Mouse (Mus musculus): ENCODE measurements around the gene Nes. TPM values are rescaled to one million over a fixed set of nuclear protein-coding genes. Genes with fewer than 3 reads are reported as not detected.

Gene Nes
- total RNA-seq, 2 experiments from 2014 or later = 12.5 to 24.8 TPM

DNA sequence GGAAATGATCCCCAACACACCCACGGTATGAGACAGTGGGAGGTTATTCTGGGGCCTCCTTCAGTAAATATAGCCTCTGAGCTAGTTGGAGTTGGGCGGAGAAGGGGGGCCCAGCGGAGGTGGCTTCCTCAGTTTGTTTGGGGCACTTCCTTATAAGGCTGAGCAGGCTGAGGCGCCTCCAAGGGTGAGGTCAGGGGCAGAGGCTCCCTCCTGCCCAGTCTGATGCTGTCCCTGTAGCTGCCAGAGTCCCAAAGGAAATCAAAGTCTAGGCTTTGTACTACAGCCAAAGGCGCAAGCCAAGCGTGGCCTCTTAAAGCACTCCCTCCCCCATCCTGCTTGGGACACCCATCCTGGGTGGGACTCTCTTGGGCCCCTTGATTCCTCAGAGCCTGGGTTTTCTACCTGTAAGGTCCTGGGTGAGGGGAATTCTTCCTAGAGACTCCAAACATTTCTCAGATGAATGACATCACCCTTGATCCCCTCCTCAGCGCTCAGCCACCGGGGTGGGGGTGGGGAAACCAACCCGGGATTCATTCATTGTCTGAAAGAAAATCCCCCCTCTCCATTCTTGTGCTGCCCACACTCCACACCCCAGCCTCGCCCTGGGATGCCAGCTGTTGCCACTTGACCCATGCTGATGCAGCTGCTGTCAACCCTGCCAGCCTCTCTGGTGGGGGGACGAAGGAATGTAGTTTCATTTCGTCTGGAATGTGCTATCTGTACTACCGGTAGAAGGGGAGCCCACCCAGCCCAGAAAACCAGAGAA is 12.1 kb downstream of the Nes start:
- DNase-seq = peak; percentile 55 to 87

DNA sequence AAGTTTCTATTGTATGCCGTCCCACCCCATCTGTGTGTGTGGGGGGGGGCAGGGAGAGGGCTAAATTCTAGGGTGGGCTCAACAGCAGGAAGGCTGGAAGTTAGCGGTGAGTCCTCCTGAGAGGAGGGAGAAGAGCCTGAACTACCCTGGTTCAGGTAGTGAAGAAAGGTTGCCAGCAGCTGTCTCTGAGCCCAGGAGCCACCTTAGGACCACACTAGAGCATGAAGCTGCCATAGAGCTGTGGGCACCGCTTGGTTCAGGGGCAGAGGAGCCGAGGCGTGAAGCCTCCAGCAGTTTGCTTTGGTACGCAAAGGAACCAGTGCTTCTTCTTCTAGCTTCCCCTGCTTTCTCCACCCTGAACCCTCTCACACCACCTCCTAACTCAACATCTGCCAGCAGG is 12.7 kb downstream of the Nes start:
- DNase-seq = no peak

DNA sequence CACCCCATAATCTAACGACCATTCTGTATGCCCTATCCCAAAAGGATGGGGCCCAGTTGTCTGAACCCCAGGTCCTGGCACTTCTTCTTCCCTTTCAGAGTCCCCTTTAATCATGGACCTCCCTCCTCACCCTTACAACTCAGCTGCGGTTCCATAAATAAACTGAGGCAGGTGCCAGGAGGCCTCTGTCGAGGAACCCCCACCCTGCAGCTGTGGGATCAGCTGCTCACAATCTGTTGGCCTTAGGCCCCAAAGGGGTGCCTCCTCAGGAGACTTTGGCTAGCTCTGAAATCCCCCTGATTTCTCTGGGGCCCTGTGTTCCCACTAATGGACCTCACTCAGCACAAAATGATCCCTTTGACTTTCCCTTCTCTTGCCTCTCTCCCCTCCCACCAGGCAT is 13.2 kb downstream of the Nes start:
- no peak for DNase-seq

DNA sequence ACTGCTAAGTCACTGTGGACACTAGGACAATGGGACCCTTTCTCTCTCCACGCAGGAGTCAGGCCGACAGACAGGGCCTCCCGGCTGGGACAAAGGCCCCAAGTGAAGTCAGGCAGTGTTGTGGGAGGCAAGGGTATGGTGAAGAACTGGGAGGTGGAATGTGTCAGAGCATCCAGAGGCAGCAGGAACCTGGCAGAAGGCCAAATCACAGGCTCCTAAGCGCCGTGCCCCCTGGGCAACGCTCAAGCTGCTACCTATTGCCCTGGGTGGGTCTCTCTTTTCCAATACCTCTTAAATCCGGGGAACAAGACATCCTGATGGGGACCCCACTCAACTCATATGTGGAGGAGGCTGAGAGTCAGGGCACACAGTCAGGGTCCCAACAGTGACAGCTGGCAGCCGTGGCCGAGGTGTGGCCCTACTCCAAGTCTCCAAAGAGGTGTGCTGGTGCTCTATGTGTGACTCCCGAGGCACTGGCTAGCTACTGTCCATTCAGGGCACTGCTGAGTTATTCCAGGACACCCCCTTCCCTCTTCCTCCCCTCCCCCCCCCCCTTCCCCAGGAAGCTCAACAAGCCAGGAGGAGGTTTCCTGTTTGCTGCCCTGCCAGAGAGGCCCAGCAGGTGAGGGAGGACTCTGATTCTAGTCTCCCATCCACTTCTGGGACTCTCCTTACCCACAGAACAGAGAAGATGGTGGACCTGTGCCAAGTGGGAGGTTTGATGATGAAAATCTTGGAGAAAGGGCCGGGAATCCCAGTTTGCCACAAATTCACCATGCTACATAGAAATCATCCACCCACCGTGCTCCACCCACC is 14.8 kb downstream of the Nes start:
- DNase-seq = peak in 1 of 2 experiments; percentile 40

DNA sequence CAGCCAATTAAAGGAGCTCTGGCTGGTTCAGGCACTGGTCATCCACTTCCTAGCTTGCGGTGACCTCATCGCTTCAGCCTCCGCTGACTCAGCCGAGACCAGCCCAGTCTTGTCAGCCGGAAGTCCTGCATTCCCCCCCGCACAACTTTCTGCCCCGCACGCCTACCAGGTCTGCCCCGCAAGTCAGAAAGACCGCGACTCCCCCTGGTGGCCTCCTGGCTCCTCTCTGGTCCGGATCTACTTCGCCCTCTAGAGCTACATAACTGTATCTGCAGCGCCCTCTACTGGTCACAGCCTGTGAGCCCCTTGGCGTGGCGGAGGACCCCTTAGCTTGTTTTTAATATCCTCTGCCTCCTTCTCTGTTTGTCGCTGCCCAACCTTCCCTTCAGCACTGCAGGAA is 16.0 kb downstream of the Nes start:
- peak; percentile 94 to 98 for DNase-seq

DNA sequence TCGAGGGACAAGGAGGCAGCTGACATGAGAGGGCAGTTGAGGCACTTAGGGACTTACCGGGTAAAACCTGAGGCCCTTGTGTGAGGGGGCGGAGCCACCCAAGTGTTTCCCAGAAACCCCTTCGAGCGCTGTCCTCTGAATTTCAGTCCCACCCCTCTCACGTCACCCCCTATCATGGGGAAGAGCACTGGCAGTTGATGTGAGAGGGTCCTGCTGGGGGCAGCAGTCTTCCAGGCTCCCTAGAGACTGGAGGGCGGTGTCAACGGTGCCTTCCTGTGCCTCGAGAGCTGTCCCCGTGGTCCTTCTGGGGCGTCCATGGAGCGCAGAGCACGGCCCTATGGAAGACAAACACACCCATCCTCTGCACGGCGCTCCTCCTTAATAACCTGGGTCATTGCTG is 16.8 kb downstream of the Nes start:
- DNase-seq = peak in 1 of 2 experiments; percentile 20

DNA sequence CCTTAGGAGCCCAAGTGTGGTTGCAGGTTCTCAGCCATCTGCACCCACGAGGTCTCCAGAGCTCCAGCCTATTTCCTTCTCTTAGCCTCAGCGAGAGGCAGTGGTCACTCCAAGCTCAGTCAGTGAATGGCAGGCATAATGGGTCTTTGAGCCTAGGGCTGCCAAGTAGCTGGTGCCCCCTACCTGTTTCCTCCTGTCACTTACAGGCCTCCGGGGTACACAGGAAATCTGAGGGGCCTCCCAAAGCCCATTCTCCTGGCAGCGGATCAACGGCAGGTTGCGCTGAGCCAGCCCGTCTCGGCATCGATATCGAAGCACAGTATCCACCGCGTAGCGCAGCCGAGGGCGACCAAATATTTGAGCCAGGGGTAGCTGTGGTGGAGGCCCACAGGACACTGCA is 17.2 kb downstream of the Nes start:
- no peak for DNase-seq

DNA sequence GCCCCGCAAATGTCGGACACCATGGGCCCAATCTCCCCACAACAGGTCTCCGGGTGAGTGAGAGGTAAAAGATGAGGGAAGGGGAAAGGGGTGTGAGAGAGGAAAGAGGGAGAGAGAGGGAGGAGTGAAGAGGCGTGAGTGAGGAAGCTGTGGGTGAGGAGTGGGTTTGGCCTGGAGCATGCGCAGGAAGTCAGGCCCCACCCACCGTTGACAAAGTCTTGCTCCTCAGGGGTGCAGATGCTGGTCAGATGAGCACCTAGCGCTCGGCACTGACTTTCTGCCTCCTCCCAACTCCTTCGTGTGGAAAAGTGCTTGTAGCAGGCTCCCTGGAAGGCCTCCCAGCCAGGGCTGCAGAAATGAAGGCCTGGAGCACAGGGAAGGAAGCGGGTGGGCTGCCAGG is 19.1 kb downstream of the Nes start:
- DNase-seq = no peak

DNA sequence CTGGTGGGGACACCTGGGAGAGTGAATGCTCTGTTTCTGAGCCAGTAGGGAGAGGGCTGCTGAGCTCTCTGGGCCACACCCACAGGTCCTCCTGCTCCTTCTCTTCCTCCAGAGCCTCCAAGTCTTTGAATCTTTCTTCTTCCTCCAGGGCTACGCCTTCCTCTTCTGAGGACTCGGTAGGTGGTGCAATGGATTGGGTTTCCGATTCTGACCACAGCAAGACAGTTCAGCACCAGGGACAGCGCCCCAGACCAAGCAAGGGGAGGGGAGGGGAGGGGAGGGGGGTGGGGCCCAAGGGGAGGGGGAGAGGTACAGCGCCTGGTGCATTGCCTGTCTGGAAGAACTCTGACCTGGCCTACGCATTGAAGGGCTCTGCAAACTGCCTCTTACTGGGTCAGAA is 22.6 kb downstream of the Nes start:
- DNase-seq = no peak

DNA sequence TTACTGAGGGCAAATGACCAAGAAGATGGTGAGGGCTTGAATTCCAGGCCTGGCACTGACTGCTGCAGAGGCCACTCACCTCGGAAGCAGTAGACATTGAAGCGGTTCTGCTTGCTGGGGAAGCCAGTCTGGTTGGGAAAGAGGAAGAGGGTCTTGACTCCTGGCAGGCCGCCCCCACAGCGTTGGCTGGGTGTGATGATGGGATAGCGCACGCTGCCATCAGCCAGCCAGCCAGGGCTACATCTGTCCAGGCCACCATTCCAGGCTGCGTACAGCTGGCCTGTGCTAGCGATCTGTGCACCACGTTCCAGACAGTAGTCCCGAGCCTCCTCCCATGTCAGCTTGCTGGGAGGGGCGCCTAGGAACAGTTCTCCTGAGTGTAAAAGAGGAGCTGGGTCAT is 24.5 kb downstream of the Nes start:
- no peak for DNase-seq

DNA sequence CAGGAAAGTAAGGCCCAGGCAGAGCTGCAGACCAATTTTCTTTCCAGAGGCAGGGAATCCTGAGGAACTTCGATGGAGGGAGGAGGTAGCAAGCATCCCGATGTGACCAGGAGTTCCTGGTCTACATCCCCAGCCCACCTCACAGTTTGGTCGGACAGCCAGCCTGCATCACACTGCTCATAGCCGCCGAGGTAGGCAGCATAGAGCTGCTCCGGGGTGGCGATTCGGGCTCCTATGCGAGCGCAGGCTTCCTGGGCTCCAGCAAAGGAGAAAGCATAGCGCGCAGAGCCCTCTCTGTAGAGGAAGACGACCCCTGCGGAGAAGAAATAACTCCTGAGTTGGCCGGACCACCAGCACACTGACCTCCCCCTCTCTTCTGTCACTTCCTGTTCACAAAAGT is 25.5 kb downstream of the Nes start:
- no peak for DNase-seq

DNA sequence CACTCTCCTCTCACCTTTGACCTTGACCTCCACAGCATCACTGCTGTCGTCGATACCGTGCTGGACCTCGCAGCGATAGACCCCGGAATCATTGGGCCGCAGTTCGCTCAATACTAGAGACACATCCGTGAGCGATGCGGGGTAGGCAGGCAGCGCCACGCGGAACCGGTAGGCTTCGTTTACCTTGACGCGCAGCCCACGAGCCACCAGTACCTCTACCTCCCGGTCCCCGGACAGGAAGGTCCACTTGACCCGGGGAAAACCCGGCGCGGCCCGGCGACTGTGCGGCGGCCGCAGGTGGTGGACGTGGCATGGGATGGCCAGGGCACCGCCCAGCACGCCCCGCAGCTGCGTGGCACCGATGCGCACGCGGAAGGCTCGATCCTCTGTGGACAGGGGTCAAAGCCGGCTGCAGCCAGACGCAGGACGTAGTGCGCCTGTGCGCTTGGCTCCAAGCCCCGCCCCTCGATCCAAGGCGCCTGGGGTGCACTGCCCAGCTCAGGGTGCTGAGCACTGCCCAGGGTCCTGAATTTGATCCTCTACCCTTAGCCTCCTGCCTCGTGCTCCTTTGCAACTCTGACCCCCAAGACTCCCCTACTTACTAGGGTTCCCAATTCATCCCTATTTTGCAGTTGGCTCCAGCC is 26.2 kb downstream of the Nes start:
- peak in 1 of 2 experiments; percentile 39 for DNase-seq

DNA sequence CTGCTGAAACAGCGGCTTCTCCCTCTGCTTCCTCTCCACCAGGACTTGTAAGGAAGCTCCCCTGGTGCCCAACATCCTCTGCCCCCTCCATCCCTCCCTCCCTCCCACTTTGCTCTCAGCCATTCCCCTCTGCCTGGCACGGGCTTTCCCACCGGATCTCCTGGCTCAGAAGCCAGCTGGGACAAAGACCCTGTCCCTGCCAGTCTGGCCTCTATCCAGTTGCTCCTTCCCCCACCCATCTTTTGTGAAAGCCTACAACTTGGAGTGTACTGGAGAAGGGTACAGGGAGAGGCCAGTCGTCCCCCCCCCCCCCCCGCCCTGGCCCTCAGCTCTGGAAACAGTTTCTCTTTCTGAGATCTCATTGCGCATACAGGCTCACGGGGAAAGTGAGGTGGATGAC is 27.9 kb downstream of the Nes start:
- no peak for DNase-seq

DNA sequence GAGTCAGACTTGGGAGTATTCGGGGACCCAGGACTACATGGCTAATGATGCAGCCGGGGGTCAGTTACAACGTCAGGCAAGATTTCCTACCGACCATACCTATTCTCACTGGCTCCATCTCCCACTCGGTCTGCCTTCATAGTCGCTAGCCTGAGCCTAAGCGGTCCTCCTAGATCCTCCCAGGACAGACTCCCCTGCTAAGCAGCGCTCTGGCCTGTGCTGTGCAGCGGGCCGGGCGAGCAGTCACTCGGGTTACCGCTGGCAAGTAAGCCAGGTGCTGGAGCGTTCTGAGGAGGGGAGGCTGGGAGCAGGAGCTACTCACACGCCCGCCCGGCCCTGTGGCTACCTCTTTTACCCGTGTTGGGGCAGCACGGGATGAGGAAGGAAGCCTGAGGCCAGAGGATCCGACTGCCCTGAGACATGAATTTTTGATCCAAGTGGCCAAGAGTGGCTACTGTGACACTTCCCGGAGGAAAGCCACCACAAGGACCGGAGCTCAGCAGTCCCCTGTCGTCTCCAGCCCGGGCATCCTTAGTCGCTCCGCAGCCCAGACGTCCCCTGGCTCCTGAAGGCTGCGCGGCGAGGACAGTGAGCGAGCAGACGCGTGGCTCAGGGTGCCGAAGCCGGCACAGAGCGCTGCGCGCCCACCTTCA is 28.5 kb downstream of the Nes start:
- DNase-seq = no peak

DNA sequence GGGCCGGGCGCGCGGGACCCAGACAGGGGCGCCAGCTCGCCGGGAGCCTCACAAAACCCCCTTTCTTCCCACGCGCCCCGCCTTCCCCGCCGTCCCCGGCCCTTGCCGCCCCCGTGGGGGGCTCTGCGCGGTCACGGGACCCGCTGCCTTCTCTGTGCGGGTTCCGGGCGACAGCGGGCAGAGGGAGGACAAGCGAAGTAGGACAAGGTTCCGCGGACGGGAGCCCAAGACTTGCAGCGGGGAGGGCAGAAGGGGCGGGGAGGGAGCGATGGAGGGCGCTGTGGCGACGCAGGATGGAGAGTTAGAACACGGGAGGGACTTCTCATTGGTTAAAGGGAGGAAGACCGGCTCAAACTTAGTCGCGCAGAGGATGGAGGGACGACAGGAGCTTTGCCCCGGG is 29.3 kb downstream of the Nes start, which contains the start of gene Bcan:
Bcan (minus strand) TSS at position 50 of the 400 bp plus-strand sequence.
- no peak for DNase-seq

DNA sequence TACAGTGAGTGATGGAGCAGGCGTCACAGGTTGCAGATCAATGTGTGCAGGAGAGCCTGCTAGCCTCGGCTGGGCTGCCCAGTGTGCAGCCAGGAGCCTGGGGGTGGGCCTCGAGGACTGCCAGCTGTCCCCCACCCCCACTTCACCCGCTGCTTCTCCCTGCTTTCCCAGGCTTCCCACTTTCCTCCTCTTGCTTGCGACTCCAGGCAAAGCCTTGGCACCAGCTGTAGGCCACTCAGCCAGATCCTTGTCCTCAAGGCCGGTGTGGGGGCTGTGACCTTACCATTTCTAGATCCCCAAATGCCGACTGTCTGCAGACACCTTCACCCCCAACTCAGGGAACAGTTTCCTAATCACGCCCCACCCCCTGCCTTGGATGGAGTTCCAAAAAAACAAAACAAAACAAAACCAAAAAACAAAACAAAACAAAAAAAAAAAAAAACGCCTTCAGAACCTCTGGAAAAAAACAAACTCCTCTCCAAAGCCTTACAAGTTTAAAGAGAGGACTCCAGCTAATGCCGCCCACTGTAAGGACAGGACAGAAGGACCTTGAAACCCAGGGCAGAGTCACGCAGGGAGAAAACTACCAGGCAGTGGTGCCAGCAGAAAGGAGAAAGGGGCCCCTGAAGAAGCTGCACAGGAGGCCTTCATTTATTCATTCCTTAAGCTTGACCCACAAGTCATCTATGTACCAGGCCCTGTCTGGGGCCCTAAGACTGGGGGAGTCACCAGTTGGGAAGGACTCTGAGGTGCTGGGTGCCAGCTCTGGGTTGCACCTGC is 30.1 kb downstream of the Nes start:
- no peak for DNase-seq

DNA sequence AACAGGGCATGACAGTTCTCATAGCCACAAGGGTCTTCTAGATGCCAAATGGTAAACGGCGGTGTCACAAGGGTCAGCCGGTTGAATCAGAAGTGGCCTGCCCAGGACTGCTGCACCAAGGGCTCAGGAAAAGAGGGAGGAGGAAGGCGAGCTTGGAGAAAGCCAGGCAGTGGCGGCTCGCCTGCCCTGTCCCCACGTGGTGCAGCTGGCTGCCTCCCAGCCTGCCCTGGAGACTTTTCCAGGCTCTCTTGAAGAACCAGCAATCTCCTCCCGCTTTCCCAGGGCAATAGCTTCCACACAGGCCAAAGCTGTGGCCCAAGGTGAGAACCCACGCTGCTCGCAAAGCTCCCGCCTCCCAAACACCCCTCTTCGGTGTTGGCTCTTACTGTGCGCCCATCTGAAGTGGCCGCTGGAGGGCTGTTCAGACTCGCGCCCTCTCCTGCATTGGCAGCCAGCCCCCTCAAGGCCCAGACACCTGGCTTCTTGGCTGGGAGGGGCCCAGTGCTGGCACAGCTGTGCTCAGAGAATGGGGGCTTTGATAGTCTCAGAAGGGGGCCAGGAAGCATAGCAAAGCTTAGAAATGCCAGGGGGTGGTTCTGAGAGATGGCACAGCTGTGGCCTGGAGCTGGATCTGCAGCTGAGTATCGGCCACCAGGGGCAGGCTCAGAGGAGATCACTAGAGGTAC is 31.6 kb downstream of the Nes start:
- DNase-seq = peak in 1 of 2 experiments; percentile 29

DNA sequence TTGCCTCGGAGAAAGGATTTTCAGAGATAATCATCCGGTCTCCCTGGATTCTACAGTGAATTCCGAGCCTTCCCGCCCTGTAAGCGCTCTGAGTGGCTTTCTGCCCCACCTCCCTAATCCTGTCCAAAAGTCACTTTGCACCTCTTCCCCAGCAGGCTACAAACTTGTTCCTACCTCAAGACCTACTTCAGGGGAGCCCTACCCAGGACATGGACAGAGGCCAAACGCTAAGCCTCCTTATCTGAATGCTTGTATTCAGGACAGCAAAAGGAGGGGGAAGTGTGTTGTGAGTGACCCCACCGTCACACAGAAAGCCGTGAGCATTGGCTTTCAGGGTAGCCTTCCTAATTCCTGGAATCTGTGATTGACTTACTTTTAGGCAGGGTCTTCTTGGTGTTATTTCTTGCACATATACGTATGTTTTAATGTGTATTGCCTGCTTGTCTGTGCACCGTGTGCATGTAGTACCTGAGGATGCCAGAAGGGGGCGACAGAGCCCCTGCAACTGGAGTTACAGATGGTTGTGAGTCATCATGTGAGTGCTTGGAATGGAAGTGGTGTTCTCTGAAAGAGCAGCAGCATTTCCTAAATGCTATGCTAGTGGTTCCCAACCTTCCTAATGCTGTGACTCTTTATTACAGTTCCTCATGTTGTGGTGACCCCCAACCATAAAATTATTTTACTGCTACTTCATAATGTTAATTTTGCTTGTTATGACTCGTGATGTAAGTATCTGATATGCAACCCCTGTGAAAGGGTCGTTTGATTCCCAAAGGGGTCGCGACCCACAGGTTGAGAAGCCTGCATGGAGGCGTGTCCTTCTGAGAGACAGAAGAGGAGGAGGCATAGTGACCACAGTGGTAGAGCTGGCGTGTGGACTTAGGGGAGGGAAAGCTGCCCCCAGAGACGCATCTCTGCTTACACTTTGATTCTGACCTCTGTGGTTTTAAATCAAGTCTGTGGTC is 35.2 kb downstream of the Nes start:
- no peak for DNase-seq

DNA sequence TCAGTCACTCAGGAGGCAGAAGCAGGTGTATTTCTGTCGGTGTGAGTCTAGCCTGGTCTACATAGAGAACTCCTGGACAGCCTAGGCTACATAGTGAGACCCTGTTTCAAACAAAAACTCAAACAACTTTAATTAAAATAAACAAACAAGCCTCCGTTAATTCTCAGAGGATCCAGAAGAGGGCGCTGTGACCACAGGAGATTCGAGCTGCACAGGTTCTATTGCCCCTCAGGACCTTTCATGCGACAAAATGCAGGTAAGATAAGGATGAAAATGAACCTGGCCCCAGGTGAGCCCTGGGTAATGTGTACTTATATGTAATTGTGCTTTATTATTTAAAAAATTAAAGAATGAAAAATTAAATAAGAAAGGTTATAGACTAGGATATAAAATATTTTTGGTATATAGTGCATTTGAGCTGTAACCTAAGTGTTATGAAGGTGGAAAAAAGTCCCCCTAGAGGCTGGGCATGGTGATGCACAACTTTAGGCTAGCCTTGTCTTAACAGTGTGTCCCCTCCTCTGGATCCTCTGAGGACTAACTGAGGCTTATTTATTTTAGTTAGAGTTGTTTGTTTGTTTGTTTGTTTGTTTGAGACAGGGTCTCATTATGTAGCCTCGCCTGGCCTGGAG is 39.9 kb downstream of the Nes start:
- DNase-seq = peak in 1 of 2 experiments; percentile 54
